Mouse (Mus musculus): ENCODE measurements around the gene Usp3. TPM values are rescaled to one million over a fixed set of nuclear protein-coding genes. Genes with fewer than 3 reads are reported as not detected.
A peak's percentile ranks its signal among the peaks of the same experiment; 100 is the strongest.

Usp3 gene
- polyA plus RNA-seq, 1 experiment from 2014 or later = 106 TPM

- H3K4me3 ChIP-seq (ENCODE audit: low read depth, low read length) = no peak overlapping the region
- no peak overlapping the region for H3K9ac ChIP-seq (replicated peaks; ENCODE audit: low read length)
- 89% methylated on average over 1 of the region's 1 CpGs for WGBS
Measured at GRCm38 (mm10) chr9:66580722-66581121, 12.2 kb downstream of the Usp3 start.

GRCm38 (mm10) chr9:66575878-66576238 is 17.1 kb downstream of the Usp3 start:
- 88% methylated on average over 1 of the region's 1 CpGs for WGBS
- Histone ChIP-seq H3K4me2 (ENCODE audit: low read depth, low read length) (no peak overlapping the region), H3K27ac (replicated peaks; ENCODE audit: low read depth, low read length) (no peak overlapping the region), H3K9ac (replicated peaks; ENCODE audit: low read length) (no peak overlapping the region), H3K27me3 (ENCODE audit: control insufficient read depth, insufficient read depth, low read length) (no peaks in the 10 kb centered on the region), H3K4me3 (ENCODE audit: low read depth, low read length) (no peak overlapping the region), H3K9me3 (replicated peaks; ENCODE audit: control insufficient read depth, low read length) (no peaks in the 10 kb centered on the region), H3K4me1 (ENCODE audit: control insufficient read depth, insufficient read depth, low read length) (no peaks in the 10 kb centered on the region), H3K36me3 (replicated peaks; ENCODE audit: control insufficient read depth, insufficient read depth, low read depth, low read length) (no peaks in the 10 kb centered on the region)
- ATAC-seq (replicated peaks; ENCODE audit: insufficient number of reproducible peaks, low FRiP score, low TSS enrichment, low read depth) (no peak), DNase-seq (ENCODE audit: low spot score) (no peak)

More at GRCm38 (mm10) chr9:66580722-66581121, 12.2 kb downstream of the Usp3 start:
- Histone ChIP-seq H3K4me1 (ENCODE audit: control insufficient read depth, insufficient read depth, low read length) (no peaks in the 10 kb centered on the region), H3K27ac (replicated peaks; ENCODE audit: low read depth, low read length) (no peak overlapping the region), H3K27me3 (ENCODE audit: control insufficient read depth, insufficient read depth, low read length) (no peaks in the 10 kb centered on the region), H3K36me3 (replicated peaks; ENCODE audit: control insufficient read depth, insufficient read depth, low read depth, low read length) (no peaks in the 10 kb centered on the region), H3K4me2 (ENCODE audit: low read depth, low read length) (no peak overlapping the region), H3K9me3 (replicated peaks; ENCODE audit: control insufficient read depth, low read length) (no peaks in the 10 kb centered on the region)
- no peak for DNase-seq (ENCODE audit: low spot score)
- no peak for ATAC-seq (replicated peaks; ENCODE audit: insufficient number of reproducible peaks, low FRiP score, low TSS enrichment, low read depth)

GRCm38 (mm10) chr9:66575041-66575877 is 17.7 kb downstream of the Usp3 start:
- Histone ChIP-seq H3K4me3 (ENCODE audit: low read depth, low read length) (no peak overlapping the region), H3K9ac (replicated peaks; ENCODE audit: low read length) (no peak overlapping the region), H3K36me3 (replicated peaks; ENCODE audit: control insufficient read depth, insufficient read depth, low read depth, low read length) (no peaks in the 10 kb centered on the region), H3K27me3 (ENCODE audit: control insufficient read depth, insufficient read depth, low read length) (no peaks in the 10 kb centered on the region), H3K4me1 (ENCODE audit: control insufficient read depth, insufficient read depth, low read length) (no peaks in the 10 kb centered on the region), H3K27ac (replicated peaks; ENCODE audit: low read depth, low read length) (no peak overlapping the region), H3K4me2 (ENCODE audit: low read depth, low read length) (no peak overlapping the region), H3K9me3 (replicated peaks; ENCODE audit: control insufficient read depth, low read length) (no peaks in the 10 kb centered on the region)
- WGBS = 77% methylated on average over 1 of the region's 1 CpGs
- ATAC-seq (replicated peaks; ENCODE audit: insufficient number of reproducible peaks, low FRiP score, low TSS enrichment, low read depth) = no peak
- DNase-seq (ENCODE audit: low spot score) = no peak

GRCm38 (mm10) chr9:66571986-66572700 is 20.8 kb downstream of the Usp3 start:
- no peak overlapping the region for H3K9ac ChIP-seq (replicated peaks; ENCODE audit: low read length)
- H3K27ac ChIP-seq (replicated peaks; ENCODE audit: low read depth, low read length) = no peak overlapping the region
- H3K9me3 ChIP-seq (replicated peaks; ENCODE audit: control insufficient read depth, low read length) = no peaks in the 10 kb centered on the region
- ATAC-seq (replicated peaks; ENCODE audit: insufficient number of reproducible peaks, low FRiP score, low TSS enrichment, low read depth) = no peak
- no peaks in the 10 kb centered on the region for H3K36me3 ChIP-seq (replicated peaks; ENCODE audit: control insufficient read depth, insufficient read depth, low read depth, low read length)
- no peaks in the 10 kb centered on the region for H3K4me1 ChIP-seq (ENCODE audit: control insufficient read depth, insufficient read depth, low read length)
- DNase-seq (ENCODE audit: low spot score) = no peak
- H3K4me2 ChIP-seq (ENCODE audit: low read depth, low read length) = no peak overlapping the region
- no peak overlapping the region for H3K4me3 ChIP-seq (ENCODE audit: low read depth, low read length)
- H3K27me3 ChIP-seq (ENCODE audit: control insufficient read depth, insufficient read depth, low read length) = no peaks in the 10 kb centered on the region
- 80% methylated on average over 4 of the region's 4 CpGs for WGBS

- H3K4me1 ChIP-seq (ENCODE audit: control insufficient read depth, insufficient read depth, low read length) = no peaks in the 10 kb centered on the region
- 88% methylated on average over 1 of the region's 1 CpGs for WGBS
- H3K27ac ChIP-seq (replicated peaks; ENCODE audit: low read depth, low read length) = no peak overlapping the region
- no peak overlapping the region for H3K9ac ChIP-seq (replicated peaks; ENCODE audit: low read length)
- no peak overlapping the region for H3K4me2 ChIP-seq (ENCODE audit: low read depth, low read length)
- no peaks in the 10 kb centered on the region for H3K27me3 ChIP-seq (ENCODE audit: control insufficient read depth, insufficient read depth, low read length)
- DNase-seq (ENCODE audit: low spot score) = no peak
- H3K9me3 ChIP-seq (replicated peaks; ENCODE audit: control insufficient read depth, low read length) = no peaks in the 10 kb centered on the region
- no peak for ATAC-seq (replicated peaks; ENCODE audit: insufficient number of reproducible peaks, low FRiP score, low TSS enrichment, low read depth)
- no peaks in the 10 kb centered on the region for H3K36me3 ChIP-seq (replicated peaks; ENCODE audit: control insufficient read depth, insufficient read depth, low read depth, low read length)
- H3K4me3 ChIP-seq (ENCODE audit: low read depth, low read length) = no peak overlapping the region
Measured at GRCm38 (mm10) chr9:66562215-66562614, 30.7 kb downstream of the Usp3 start.

GRCm38 (mm10) chr9:66561496-66561895 is 31.4 kb downstream of the Usp3 start:
- no peaks in the 10 kb centered on the region for H3K4me1 ChIP-seq (ENCODE audit: control insufficient read depth, insufficient read depth, low read length)
- H3K36me3 ChIP-seq (replicated peaks; ENCODE audit: control insufficient read depth, insufficient read depth, low read depth, low read length) = no peaks in the 10 kb centered on the region
- no peaks in the 10 kb centered on the region for H3K27me3 ChIP-seq (ENCODE audit: control insufficient read depth, insufficient read depth, low read length)
- H3K27ac ChIP-seq (replicated peaks; ENCODE audit: low read depth, low read length) = no peak overlapping the region
- H3K4me3 ChIP-seq (ENCODE audit: low read depth, low read length) = no peak overlapping the region
- no peak overlapping the region for H3K4me2 ChIP-seq (ENCODE audit: low read depth, low read length)
- no peak for DNase-seq (ENCODE audit: low spot score)
- 91% methylated on average over 2 of the region's 2 CpGs for WGBS
- H3K9me3 ChIP-seq (replicated peaks; ENCODE audit: control insufficient read depth, low read length) = no peaks in the 10 kb centered on the region
- no peak overlapping the region for H3K9ac ChIP-seq (replicated peaks; ENCODE audit: low read length)
- no peak for ATAC-seq (replicated peaks; ENCODE audit: insufficient number of reproducible peaks, low FRiP score, low TSS enrichment, low read depth)

- no peaks in the 10 kb centered on the region for H3K27me3 ChIP-seq (ENCODE audit: control insufficient read depth, insufficient read depth, low read length)
- H3K4me1 ChIP-seq (ENCODE audit: control insufficient read depth, insufficient read depth, low read length) = no peaks in the 10 kb centered on the region
- H3K9me3 ChIP-seq (replicated peaks; ENCODE audit: control insufficient read depth, low read length) = no peaks in the 10 kb centered on the region
- DNase-seq (ENCODE audit: low spot score) = no peak
- 89% methylated on average over 1 of the region's 1 CpGs for WGBS
- no peak for ATAC-seq (replicated peaks; ENCODE audit: insufficient number of reproducible peaks, low FRiP score, low TSS enrichment, low read depth)
- H3K9ac ChIP-seq (replicated peaks; ENCODE audit: low read length) = no peak overlapping the region
- no peak overlapping the region for H3K4me2 ChIP-seq (ENCODE audit: low read depth, low read length)
- H3K4me3 ChIP-seq (ENCODE audit: low read depth, low read length) = no peak overlapping the region
- no peaks in the 10 kb centered on the region for H3K36me3 ChIP-seq (replicated peaks; ENCODE audit: control insufficient read depth, insufficient read depth, low read depth, low read length)
- H3K27ac ChIP-seq (replicated peaks; ENCODE audit: low read depth, low read length) = no peak overlapping the region
Measured at GRCm38 (mm10) chr9:66560728-66561127, 32.2 kb downstream of the Usp3 start.

GRCm38 (mm10) chr9:66560295-66560694 is 32.6 kb downstream of the Usp3 start:
- no peaks in the 10 kb centered on the region for H3K4me1 ChIP-seq (ENCODE audit: control insufficient read depth, insufficient read depth, low read length)
- H3K4me3 ChIP-seq (ENCODE audit: low read depth, low read length) = no peak overlapping the region
- H3K9me3 ChIP-seq (replicated peaks; ENCODE audit: control insufficient read depth, low read length) = no peaks in the 10 kb centered on the region
- no peak overlapping the region for H3K27ac ChIP-seq (replicated peaks; ENCODE audit: low read depth, low read length)
- no peaks in the 10 kb centered on the region for H3K36me3 ChIP-seq (replicated peaks; ENCODE audit: control insufficient read depth, insufficient read depth, low read depth, low read length)
- H3K4me2 ChIP-seq (ENCODE audit: low read depth, low read length) = no peak overlapping the region
- no peak for ATAC-seq (replicated peaks; ENCODE audit: insufficient number of reproducible peaks, low FRiP score, low TSS enrichment, low read depth)
- H3K27me3 ChIP-seq (ENCODE audit: control insufficient read depth, insufficient read depth, low read length) = no peaks in the 10 kb centered on the region
- peak; percentile 24 for DNase-seq (ENCODE audit: low spot score)
- no peak overlapping the region for H3K9ac ChIP-seq (replicated peaks; ENCODE audit: low read length)
- WGBS = 70% methylated on average over 2 of the region's 2 CpGs

Data from embryonic facial prominence, embryonic 11.5 days (tissue).